Comparison of ENCODE assay signal across 11 mouse cellular contexts in the genomic region with DNA sequence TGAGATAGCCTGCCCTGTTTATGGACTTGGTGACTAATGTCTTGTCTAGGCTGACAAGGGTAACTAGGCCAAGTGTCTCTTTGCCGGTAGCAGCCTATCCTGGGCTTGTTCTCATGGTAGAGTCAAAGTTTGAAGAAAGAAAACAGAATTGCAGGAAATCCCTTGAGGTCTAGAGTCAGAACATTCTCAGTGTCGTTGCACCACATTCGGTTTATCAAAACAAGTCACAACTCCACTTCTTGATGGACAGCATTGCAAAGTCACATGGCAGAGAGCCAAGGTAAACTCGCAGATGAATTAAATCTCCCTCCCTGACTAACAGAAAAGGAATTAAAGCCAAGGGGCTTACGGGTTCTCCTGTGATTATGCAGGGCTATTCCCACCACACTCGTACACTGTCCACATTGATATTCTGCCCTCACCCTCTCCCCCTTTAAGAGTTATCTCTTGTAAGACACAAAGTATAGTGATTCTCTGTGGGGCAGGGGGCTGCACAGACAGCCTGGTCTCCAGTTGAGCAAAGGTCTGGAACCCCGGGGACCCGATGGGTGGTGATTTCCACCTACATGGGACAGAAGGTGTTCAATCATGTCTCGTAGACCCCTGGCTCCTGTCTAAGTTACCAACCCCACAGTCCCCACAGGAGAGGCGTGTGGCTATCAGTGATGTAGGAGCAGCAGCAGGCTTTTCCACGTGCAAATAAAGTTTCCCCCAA. TPM values are rescaled to one million over a fixed set of nuclear protein-coding genes. Genes with fewer than 3 reads are reported as not detected.
DNase-seq lines count a peak whose midpoint lies in the region; ATAC-seq and TF ChIP-seq lines count a peak whose summit lies in the region.
"Had no signal": no experiment of that assay in that cellular context is flagged by ENCODE, and none has a peak within 500 bp of the region (broad histone marks: within the 10 kb centered on the region; RNA-seq: fewer than 3 reads in every experiment).

No protein-coding gene starts in this region.

- DNase-seq in lung, postnatal 0 days (ENCODE audit: low spot score): peak; percentile 17
- DNase-seq in lung, postnatal 4 days: no peak
- DNase-seq in adrenal gland, postnatal 10 days: peak; percentile 71
- peak; percentile 19 for DNase-seq in skeletal muscle tissue, adult 2 months (ENCODE audit: low read depth, low spot score)
- no peak for DNase-seq in cerebellum, postnatal 25 days
- no peak for DNase-seq in midbrain, embryonic 11.5 days (ENCODE audit: low spot score, missing footprints)
- DNase-seq: right cerebral cortex, postnatal 14 days; thymus, adult 18-20 months had no signal

- H3K36me3 ChIP-seq in lung, postnatal 0 days (ENCODE audit: insufficient read depth, low read length): no peaks in the 10 kb centered on the region
- no peaks in the 10 kb centered on the region for H3K36me3 ChIP-seq in heart, embryonic 12.5 days
- no peaks in the 10 kb centered on the region for H3K36me3 ChIP-seq in midbrain, embryonic 11.5 days (ENCODE audit: control insufficient read depth, insufficient read depth, low read length)
- H3K36me3 ChIP-seq: lung, embryonic 15.5 days had no signal

- H3K27ac ChIP-seq in lung, postnatal 0 days (ENCODE audit: low read length): no peak overlapping the region
- H3K27ac ChIP-seq in heart, embryonic 12.5 days (ENCODE audit: poor library complexity, severe bottlenecking): peak overlapping the region; percentile 17; the same call in 1 of the 2 replicates
- H3K27ac ChIP-seq in midbrain, embryonic 11.5 days (ENCODE audit: low read depth, low read length): no peak overlapping the region
- H3K27ac ChIP-seq: lung, embryonic 15.5 days had no signal

- H3K9ac ChIP-seq in lung, postnatal 0 days (replicated peaks; ENCODE audit: low read depth): no peak overlapping the region
- no peak overlapping the region for H3K9ac ChIP-seq in heart, embryonic 12.5 days
- no peak overlapping the region for H3K9ac ChIP-seq in midbrain, embryonic 11.5 days (ENCODE audit: low read length)
- H3K9ac ChIP-seq: lung, embryonic 15.5 days had no signal

- no peak overlapping the region for H3K4me2 ChIP-seq in lung, postnatal 0 days (replicated peaks; ENCODE audit: low read depth, low read length)
- H3K4me2 ChIP-seq in heart, embryonic 12.5 days: no peak overlapping the region
- H3K4me2 ChIP-seq in midbrain, embryonic 11.5 days: no peak overlapping the region
- H3K4me2 ChIP-seq: lung, embryonic 15.5 days had no signal

- H3K4me1 ChIP-seq in lung, postnatal 0 days (ENCODE audit: insufficient read depth, low read depth, low read length): no peaks in the 10 kb centered on the region
- H3K4me1 ChIP-seq in heart, embryonic 12.5 days (replicated peaks): peaks cover 31% of the 10 kb centered on the region
- peaks cover 6% of the 10 kb centered on the region; the same call in 1 of the 2 replicates for H3K4me1 ChIP-seq in midbrain, embryonic 11.5 days (ENCODE audit: control insufficient read depth, insufficient read depth, low read length)

- no peak for ATAC-seq in lung, postnatal 0 days
- ATAC-seq in heart, embryonic 12.5 days (ENCODE audit: insufficient number of reproducible peaks, low FRiP score): no peak
- no peak for ATAC-seq in midbrain, embryonic 11.5 days (ENCODE audit: low FRiP score)

- H3K4me3 ChIP-seq in lung, postnatal 0 days (ENCODE audit: low read depth, low read length): no peak overlapping the region
- no peak overlapping the region for H3K4me3 ChIP-seq in heart, embryonic 12.5 days
- no peak overlapping the region for H3K4me3 ChIP-seq in midbrain, embryonic 11.5 days (ENCODE audit: low read depth, low read length)
- H3K4me3 ChIP-seq: lung, embryonic 15.5 days had no signal

- H3K9me3 ChIP-seq in lung, postnatal 0 days (ENCODE audit: low read length): no peaks in the 10 kb centered on the region
- no peaks in the 10 kb centered on the region for H3K9me3 ChIP-seq in heart, embryonic 12.5 days (replicated peaks)
- H3K9me3 ChIP-seq in midbrain, embryonic 11.5 days (ENCODE audit: control insufficient read depth, low read length): no peaks in the 10 kb centered on the region
- H3K9me3 ChIP-seq: lung, embryonic 15.5 days had no signal

- no peak for TF ChIP-seq EP300 in lung, postnatal 0 days (IDR thresholded peaks at IDR 0.05)

- no peak for TF ChIP-seq CTCF in lung, postnatal 0 days (IDR thresholded peaks at IDR 0.05)

- no peaks in the 10 kb centered on the region for H3K27me3 ChIP-seq in lung, postnatal 0 days (replicated peaks; ENCODE audit: insufficient read depth, low read length)
- no peaks in the 10 kb centered on the region for H3K27me3 ChIP-seq in heart, embryonic 12.5 days (replicated peaks)
- H3K27me3 ChIP-seq in midbrain, embryonic 11.5 days (ENCODE audit: control insufficient read depth, insufficient read depth, low read length): peaks cover 2% of the 10 kb centered on the region; the same call in 1 of the 2 replicates
- H3K27me3 ChIP-seq: lung, embryonic 15.5 days had no signal

- WGBS in lung, postnatal 0 days: 47% methylated on average over 11 of the region's 11 CpGs
- 52% methylated on average over 11 of the region's 11 CpGs for WGBS in heart, embryonic 12.5 days
- 79% methylated on average over 11 of the region's 11 CpGs for WGBS in midbrain, embryonic 11.5 days

RNA-seq across cellular contexts. Expression of gene Snap25, which starts 30.9 kb away (rescaled TPM):
- 0.24 and 0.69 TPM in 2 replicates for polyA plus RNA-seq in lung, postnatal 0 days (2015; fragmentation: Nextera tagmentation; extraction: Ambion mirVana)
- 10 to 100 TPM; 35.2 to 43.5 TPM for total RNA-seq in adrenal gland, postnatal 10 days (2021)
- 0.67 and 1.0 TPM in 2 replicates for polyA plus RNA-seq in heart, embryonic 12.5 days (2016; fragmentation: Nextera tagmentation; extraction: Ambion mirVana)
- 28.3 and 34.9 TPM in 2 replicates for polyA plus RNA-seq in midbrain, embryonic 11.5 days (2014; fragmentation: Nextera tagmentation; extraction: Ambion mirVana)
- total RNA-seq: MEL had no signal

Comparison
In these comparisons a context has a peak if more than half of its experiments do, and no peak if none do; other contexts are left out.
1. DNase-seq: peak in lung, postnatal 0 days (single experiment), adrenal gland, postnatal 10 days (single experiment) and skeletal muscle tissue, adult 2 months (single experiment); none in lung, postnatal 4 days (0 of 2), cerebellum, postnatal 25 days (0 of 2) and midbrain, embryonic 11.5 days (single experiment).
2. RNA of gene Snap25, which starts 30.9 kb away (polyA plus RNA-seq): 28.3 to 34.9 TPM in midbrain, embryonic 11.5 days; 0.67 to 1.0 TPM in heart, embryonic 12.5 days and 0.24 to 0.69 TPM in lung, postnatal 0 days; every median in the first group is over 10 times any median in the second.